Mouse (Mus musculus) C2C12 (cell line): Measurements from ENCODE around the gene Mms22l.

ENCODE experiments used
- CEBPB ChIP-seq: IDR thresholded peaks from one replicate; pipeline ENCODE4 v1.6.1; 2011; ENCODE audit warnings: low read depth, mild to moderate bottlenecking, control low read depth, moderate library complexity
- CTCF ChIP-seq: IDR thresholded peaks from one replicate; pipeline ENCODE4 v1.5.1; 2011; ENCODE audit not compliant: control insufficient read depth, insufficient read depth, insufficient read length
- MAX ChIP-seq: IDR thresholded peaks from one replicate; pipeline ENCODE4 v1.6.1; 2011; ENCODE audit warnings: mild to moderate bottlenecking, control low read depth
- MYOD1 ChIP-seq: IDR thresholded peaks from one replicate; pipeline ENCODE4 v1.6.1; 2011; ENCODE audit warnings: low read depth; ENCODE audit not compliant: control insufficient read depth, insufficient read length

DNA sequence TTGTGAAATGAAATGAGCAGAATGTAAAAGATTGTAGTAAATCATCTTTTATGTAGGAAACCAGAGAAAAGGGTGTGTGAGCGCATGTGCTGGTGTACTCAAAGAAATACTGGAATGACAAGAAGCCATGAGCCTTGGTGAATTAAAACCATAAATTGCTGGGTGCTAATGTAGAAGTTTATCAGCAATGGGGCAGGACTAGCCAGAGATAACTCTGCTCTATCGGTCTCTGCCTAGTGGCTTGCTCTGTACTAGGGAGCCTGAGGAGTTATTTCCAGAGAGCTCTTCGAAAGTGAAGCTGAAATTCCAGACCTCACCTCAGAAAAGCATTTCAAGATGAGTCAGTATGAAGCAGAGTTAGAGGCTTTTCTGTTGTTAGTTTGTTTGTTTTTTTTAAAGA is 12.9 kb downstream of the Mms22l start:
- TF ChIP-seq CTCF (no peak), MYOD1 (no peak), MAX (no peak), CEBPB (no peak)
